Mouse (Mus musculus): ENCODE results near the gene Dcaf8.

Gene Dcaf8

GRCm38 (mm10) chr1:172147835-172148278 is at the start of gene Dcaf8:
Dcaf8 (plus strand) TSS chr1:172148084.
- DNase-seq (ENCODE audit: low spot score) = peak; percentile 98

GRCm38 (mm10) chr1:172099325-172100033 is 48.4 kb upstream of the Dcaf8 start:
- DNase-seq (ENCODE audit: low spot score) = no peak

- no peak for DNase-seq (ENCODE audit: low spot score)
Observed at GRCm38 (mm10) chr1:172103619-172104018, 44.3 kb upstream of the Dcaf8 start.

GRCm38 (mm10) chr1:172105101-172105500 is 42.8 kb upstream of the Dcaf8 start:
- no peak for DNase-seq (ENCODE audit: low spot score)

GRCm38 (mm10) chr1:172107777-172108477 is 40.0 kb upstream of the Dcaf8 start:
- no peak for DNase-seq (ENCODE audit: low spot score)

- DNase-seq (ENCODE audit: low spot score) = no peak
Observed at GRCm38 (mm10) chr1:172116948-172117347, 30.9 kb upstream of the Dcaf8 start.

GRCm38 (mm10) chr1:172119100-172119499 is 28.8 kb upstream of the Dcaf8 start:
- no peak for DNase-seq (ENCODE audit: low spot score)

- DNase-seq (ENCODE audit: low spot score) = no peak
Observed at GRCm38 (mm10) chr1:172119720-172120119, 28.2 kb upstream of the Dcaf8 start.

- no peak for DNase-seq (ENCODE audit: low spot score)
Observed at GRCm38 (mm10) chr1:172122671-172123070, 25.2 kb upstream of the Dcaf8 start.

GRCm38 (mm10) chr1:172124572-172124971 is 23.3 kb upstream of the Dcaf8 start:
- no peak for DNase-seq (ENCODE audit: low spot score)

GRCm38 (mm10) chr1:172126376-172127347 is 21.2 kb upstream of the Dcaf8 start, which contains the start of gene Pex19:
Pex19 (plus strand) TSS chr1:172126755.
- DNase-seq (ENCODE audit: low spot score) = peak; percentile 84

- no peak for DNase-seq (ENCODE audit: low spot score)
Observed at GRCm38 (mm10) chr1:172127487-172127886, 20.4 kb upstream of the Dcaf8 start.

- no peak for DNase-seq (ENCODE audit: low spot score)
Observed at GRCm38 (mm10) chr1:172128563-172128962, 19.3 kb upstream of the Dcaf8 start.

GRCm38 (mm10) chr1:172129108-172129507 is 18.8 kb upstream of the Dcaf8 start:
- DNase-seq (ENCODE audit: low spot score) = peak; percentile 53

- DNase-seq (ENCODE audit: low spot score) = no peak
Observed at GRCm38 (mm10) chr1:172129780-172130179, 18.1 kb upstream of the Dcaf8 start.

- no peak for DNase-seq (ENCODE audit: low spot score)
Observed at GRCm38 (mm10) chr1:172132319-172132718, 15.6 kb upstream of the Dcaf8 start.

GRCm38 (mm10) chr1:172133535-172133934 is 14.3 kb upstream of the Dcaf8 start:
- no peak for DNase-seq (ENCODE audit: low spot score)

- no peak for DNase-seq (ENCODE audit: low spot score)
Observed at GRCm38 (mm10) chr1:172134072-172134471, 13.8 kb upstream of the Dcaf8 start.

GRCm38 (mm10) chr1:172140160-172140559 is 7.7 kb upstream of the Dcaf8 start:
- no peak for DNase-seq (ENCODE audit: low spot score)

GRCm38 (mm10) chr1:172140825-172141224 is 7.1 kb upstream of the Dcaf8 start:
- DNase-seq (ENCODE audit: low spot score) = no peak

- no peak for DNase-seq (ENCODE audit: low spot score)
Observed at GRCm38 (mm10) chr1:172141529-172141928, 6.4 kb upstream of the Dcaf8 start.

GRCm38 (mm10) chr1:172143570-172143969 is 4.3 kb upstream of the Dcaf8 start:
- DNase-seq (ENCODE audit: low spot score) = peak; percentile 63
